Mouse (Mus musculus) limb, embryonic 12.5 days (tissue): Measurements from ENCODE around the gene Vwa1. TPM values are rescaled to one million over a fixed set of nuclear protein-coding genes. Genes with fewer than 3 reads are reported as not detected.

Experiments used
- ATAC-seq: fragments of 200-750 bp; cut with Nextera tagmentation; 2 replicates; pipeline ENCODE4 v1.8.0; 2017; ENCODE audit warnings: low read depth, moderate TSS enrichment; ENCODE audit not compliant: insufficient number of reproducible peaks, insufficient read depth, low FRiP score, low TSS enrichment
- H3K27ac ChIP-seq: fragments of 300-500 bp; sonication (generic); 2 replicates; pipeline ENCODE4 v1.5.1; 2016; ENCODE audit warnings: mild to moderate bottlenecking, moderate library complexity
- H3K27me3 ChIP-seq: fragments of 300-500 bp; sonication (generic); 2 replicates; pipeline ENCODE4 v1.6.1; 2016; ENCODE audit warnings: mild to moderate bottlenecking, moderate library complexity
- H3K36me3 ChIP-seq: fragments of 300-500 bp; sonication (generic); 2 replicates; pipeline ENCODE4 v1.6.1; 2016; ENCODE audit warnings: mild to moderate bottlenecking, moderate library complexity
- H3K4me1 ChIP-seq: fragments of 300-500 bp; sonication (generic); replicated peaks from 2 replicates; pipeline ENCODE4 v1.6.1; 2016
- H3K4me2 ChIP-seq: fragments of 300-500 bp; sonication (generic); 2 replicates; pipeline ENCODE4 v1.6.1; 2016; ENCODE audit warnings: mild to moderate bottlenecking, moderate library complexity
- H3K4me3 ChIP-seq: fragments of 300-500 bp; sonication (generic); replicated peaks from 2 replicates; pipeline ENCODE4 v1.5.1; 2016; ENCODE audit warnings: mild to moderate bottlenecking
- H3K9ac ChIP-seq: fragments of 300-500 bp; sonication (generic); replicated peaks from 2 replicates; pipeline ENCODE4 v1.6.1; 2016; ENCODE audit warnings: mild to moderate bottlenecking, moderate library complexity
- H3K9me3 ChIP-seq: fragments of 300-500 bp; sonication (generic); 2 replicates; pipeline ENCODE4 v1.6.1; 2016; ENCODE audit warnings: mild to moderate bottlenecking, moderate library complexity
- WGBS: fragments of 180-500 bp; shearing (Covaris S2); methylation state at CpG from one replicate; pipeline ENCODE4 v1.1.7; 2016; 5-methylcytosine and 5-hydroxymethylcytosine counted together
- polyA plus RNA-seq: library from polyadenylated mRNA; unstranded; fragments of >200 nt; fragmentation: Nextera tagmentation; extraction: Ambion mirVana; gene quantifications from 2 replicates; pipeline ENCODE4 v1.2.1, GENCODE M21; 2016

The Vwa1 gene
- polyA plus RNA-seq, 1 experiment from 2014 or later = 8.3 TPM

DNA sequence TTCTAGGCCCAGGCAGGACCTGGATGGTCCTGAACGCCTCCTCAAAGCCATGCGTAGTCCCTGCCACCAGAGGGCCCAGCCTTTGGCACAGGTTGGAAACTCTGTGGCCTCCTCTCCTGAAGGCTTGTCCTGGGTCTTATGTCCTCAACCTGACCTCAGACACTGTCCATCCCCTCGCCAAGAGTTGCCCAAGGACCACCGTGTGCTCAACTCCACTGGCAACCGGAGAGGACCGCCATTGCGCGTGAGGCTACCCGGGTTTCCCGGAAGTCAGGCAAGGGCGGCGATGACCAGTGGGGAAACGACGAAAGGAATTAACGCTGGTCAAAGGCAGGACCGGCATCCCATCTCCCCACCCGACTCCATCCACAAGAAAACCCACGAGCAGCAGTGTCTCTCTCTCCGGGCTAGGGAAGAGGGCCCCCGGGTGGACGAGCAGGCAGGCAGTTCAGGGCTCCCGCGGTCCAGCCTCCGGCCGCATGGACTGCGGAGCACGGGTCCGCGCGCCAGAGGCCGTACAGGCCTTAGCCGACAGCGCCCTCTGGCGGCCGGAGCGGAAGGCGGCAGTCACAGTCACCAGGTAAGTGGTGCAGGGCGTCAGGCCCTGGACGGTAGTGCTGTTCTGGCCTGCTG lies 4.5 kb downstream of the Vwa1 start:
- H3K27me3 ChIP-seq = peaks cover 32% of the 10 kb centered on the region
- WGBS = 1% methylated on average over 39 of the region's 39 CpGs
- no peaks in the 10 kb centered on the region for H3K9me3 ChIP-seq
- peak overlapping the region; percentile 80 for H3K4me2 ChIP-seq
- H3K36me3 ChIP-seq = no peaks in the 10 kb centered on the region
- peak; percentile 83 for ATAC-seq
- peak overlapping the region; percentile 80 for H3K27ac ChIP-seq
- H3K4me1 ChIP-seq = peaks cover 27% of the 10 kb centered on the region
- H3K9ac ChIP-seq = peak overlapping the region; percentile 75
- peak overlapping the region; percentile 58 for H3K4me3 ChIP-seq

DNA sequence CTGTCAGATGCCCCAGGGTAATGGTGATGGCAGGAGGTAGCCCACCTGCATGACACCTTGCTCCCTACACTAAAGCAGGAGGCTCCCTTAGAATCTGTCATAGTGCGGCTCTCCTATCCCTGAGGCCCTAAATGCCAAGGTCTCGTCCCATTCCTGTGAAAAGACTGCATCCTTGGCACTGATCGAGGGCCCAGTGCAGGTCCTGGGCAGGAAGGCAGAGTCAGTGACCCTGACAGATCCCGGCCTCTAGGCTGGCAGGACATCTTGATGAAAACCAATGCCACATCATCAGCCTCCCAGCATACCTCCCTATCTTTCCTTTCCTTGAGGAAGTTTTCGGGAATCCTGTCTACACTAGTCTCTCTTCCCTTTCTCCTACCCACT lies 5.0 kb downstream of the Vwa1 start:
- peak overlapping the region; percentile 80 for H3K4me2 ChIP-seq
- no peak for ATAC-seq

DNA sequence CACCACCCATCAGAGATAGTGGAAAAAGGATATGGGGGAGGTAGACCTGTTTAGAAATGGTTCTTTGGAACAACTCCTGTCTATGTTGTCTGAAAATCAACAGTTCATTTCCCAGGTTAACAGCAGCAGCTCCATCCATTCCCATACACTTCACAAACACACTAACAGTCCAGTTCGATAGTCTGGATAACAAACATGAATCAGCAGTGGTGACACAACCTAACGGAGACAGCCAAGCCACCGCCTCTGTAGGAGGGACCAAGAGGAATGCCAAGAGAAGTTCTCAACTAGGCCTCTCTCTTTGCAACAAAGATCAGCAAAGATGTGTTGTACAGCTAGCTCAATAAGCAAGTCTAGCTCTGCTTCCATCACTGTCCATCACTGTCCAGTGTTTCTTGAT lies 12.1 kb downstream of the Vwa1 start:
- Histone ChIP-seq H3K27ac (no peak overlapping the region), H3K9ac (no peak overlapping the region), H3K4me1 (peaks cover 27% of the 10 kb centered on the region), H3K27me3 (no peaks in the 10 kb centered on the region), H3K4me3 (no peak overlapping the region), H3K4me2 (0 out of 2 replicates have a peak overlapping the region, but pooled peaks have one; percentile 97), H3K36me3 (peaks cover 8% of the 10 kb centered on the region), H3K9me3 (no peaks in the 10 kb centered on the region)
- 90% methylated on average over 3 of the region's 3 CpGs for WGBS
- no peak for ATAC-seq

More for the DNA sequence above, 5.0 kb downstream of the Vwa1 start:
- Histone ChIP-seq H3K4me3 (peak overlapping the region; percentile 58), H3K4me1 (peaks cover 22% of the 10 kb centered on the region), H3K9ac (peak overlapping the region; percentile 75), H3K27me3 (peaks cover 30% of the 10 kb centered on the region), H3K36me3 (no peaks in the 10 kb centered on the region), H3K27ac (peak overlapping the region; percentile 80; the same call in 1 of the 2 replicates), H3K9me3 (no peaks in the 10 kb centered on the region)
- WGBS = 67% methylated on average over 5 of the region's 5 CpGs

DNA sequence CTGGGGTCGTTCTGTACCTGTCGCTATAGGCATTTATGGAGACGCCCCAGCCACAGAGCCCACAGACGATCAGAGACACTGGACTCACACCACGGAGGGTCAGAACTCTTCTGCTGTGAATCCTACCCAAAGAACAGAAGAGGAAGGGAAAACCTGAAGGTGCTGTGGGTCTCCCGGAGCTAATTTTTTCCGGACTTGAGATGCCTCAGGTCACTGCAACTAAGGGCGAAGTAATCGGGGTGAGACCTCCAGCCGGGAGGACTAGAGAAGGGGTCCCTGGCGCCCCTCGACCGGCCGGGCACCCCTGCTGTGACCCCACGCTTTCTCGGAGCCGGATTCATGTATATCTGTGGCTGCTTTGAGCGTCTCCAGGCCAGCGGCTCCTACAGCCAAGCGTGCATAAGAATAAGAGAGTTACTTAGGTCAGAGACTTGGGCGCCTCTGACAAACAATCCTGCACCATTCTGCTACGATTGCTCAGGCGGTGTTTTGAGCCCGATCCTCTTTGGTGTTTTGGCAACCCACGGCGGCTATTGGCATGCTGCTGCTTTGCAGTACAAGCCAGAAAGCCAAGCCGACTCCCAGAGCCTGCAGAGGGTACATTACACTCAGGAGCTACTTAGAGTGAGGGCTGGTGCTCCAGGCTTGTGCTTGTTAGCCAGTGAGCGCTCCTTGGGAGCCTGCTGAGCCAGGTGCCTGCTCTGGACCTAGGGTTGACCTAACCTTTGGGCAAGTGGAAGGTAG lies 13.0 kb downstream of the Vwa1 start:
- peak; percentile 12; the same call in 1 of the 2 replicates for ATAC-seq
- WGBS = 3% methylated on average over 28 of the region's 28 CpGs
- Histone ChIP-seq H3K4me1 (peaks cover 27% of the 10 kb centered on the region), H3K27me3 (no peaks in the 10 kb centered on the region), H3K27ac (peak overlapping the region; percentile 64), H3K9me3 (no peaks in the 10 kb centered on the region), H3K36me3 (peaks cover 16% of the 10 kb centered on the region), H3K4me3 (peak overlapping the region; percentile 89), H3K9ac (peak overlapping the region; percentile 82), H3K4me2 (peak overlapping the region; percentile 97)

DNA sequence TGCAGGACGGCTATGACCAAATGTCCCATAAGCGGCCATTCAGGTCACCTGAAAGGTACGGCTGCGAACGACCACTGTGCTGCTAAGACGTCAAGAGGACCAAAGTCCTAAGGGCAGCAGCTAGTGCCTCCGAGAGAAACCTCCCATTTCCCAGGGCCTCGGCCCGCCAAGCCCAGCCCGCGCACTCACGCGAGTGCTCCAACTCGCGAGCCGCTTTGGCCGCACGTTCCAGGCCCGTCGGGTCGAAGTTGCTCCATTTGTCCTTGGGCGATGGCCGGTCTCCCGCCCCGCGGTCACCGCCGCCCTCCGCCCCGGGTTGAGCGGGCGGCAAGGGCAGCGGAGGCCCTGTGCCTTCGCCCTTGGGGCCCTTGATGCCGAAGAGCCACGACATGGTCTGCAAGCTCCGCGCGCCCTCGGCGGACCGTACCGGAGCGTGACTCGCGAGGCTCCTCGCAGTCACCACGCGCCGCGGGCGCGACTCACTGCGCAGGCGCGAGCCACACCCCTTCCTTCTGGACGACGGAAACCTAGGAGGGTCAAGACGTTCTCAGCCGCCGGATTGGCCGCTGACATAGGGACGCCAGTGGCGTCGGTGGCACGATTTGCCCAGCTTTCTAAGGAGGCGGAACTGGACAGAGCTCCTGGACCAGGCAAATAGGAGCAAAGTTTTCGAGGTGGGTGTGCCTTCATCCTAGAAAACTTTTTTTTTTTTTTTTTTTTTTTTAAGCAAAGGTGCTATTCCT lies 13.7 kb downstream of the Vwa1 start, which contains the start of gene Atad3a:
Gene Atad3a, minus strand, starts transcription at position 481 of the 743 bp plus-strand sequence.
- ATAC-seq = peak; percentile 93
- under 1% methylated on average over 68 of the region's 68 CpGs for WGBS
- no peaks in the 10 kb centered on the region for H3K27me3 ChIP-seq
- peak within 1 kb of the TSS; percentile 64 for H3K27ac ChIP-seq
- peak within 1 kb of the TSS; percentile 82 for H3K9ac ChIP-seq
- H3K9me3 ChIP-seq = no peaks in the 10 kb centered on the region
- H3K4me2 ChIP-seq = peak within 1 kb of the TSS; percentile 97
- H3K4me3 ChIP-seq = peak within 1 kb of the TSS; percentile 89
- peaks cover 27% of the 10 kb centered on the region for H3K4me1 ChIP-seq
- peaks cover 23% of the 10 kb centered on the region for H3K36me3 ChIP-seq

DNA sequence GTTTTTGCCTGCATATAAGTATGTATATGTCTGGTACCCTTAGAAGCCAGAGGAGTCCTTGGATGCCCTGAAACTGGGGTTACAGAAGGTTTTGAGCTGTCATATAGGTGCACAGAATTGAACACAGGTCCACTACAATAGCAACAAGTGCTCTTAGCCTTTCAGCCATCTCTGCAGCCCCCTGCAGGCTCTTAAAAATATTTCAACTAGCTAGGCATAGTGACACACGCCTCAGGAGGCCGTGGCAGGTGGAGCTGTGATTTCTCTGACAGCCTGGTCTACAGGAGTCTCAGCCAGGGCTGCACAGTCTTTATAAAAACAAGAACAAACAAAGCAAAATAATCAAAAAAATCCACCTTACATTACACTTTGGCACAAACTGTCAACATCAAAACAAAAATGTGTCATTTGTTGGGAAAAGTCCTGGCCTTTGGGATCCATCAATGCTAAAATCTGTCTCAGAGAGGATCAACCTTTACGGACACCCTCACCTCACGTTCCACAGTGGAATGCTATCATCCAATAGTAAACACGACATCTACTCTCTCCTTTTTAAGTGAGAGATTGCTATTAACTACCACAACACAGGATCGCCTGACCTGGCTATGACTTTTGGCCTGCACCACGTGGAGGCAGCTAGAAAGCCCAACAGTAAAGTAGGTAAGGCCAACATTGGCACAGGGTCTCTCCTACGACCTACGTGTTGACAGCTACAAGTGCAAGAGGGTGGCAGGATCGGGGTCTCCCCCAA lies 14.5 kb downstream of the Vwa1 start:
- H3K27ac ChIP-seq = no peak overlapping the region

DNA sequence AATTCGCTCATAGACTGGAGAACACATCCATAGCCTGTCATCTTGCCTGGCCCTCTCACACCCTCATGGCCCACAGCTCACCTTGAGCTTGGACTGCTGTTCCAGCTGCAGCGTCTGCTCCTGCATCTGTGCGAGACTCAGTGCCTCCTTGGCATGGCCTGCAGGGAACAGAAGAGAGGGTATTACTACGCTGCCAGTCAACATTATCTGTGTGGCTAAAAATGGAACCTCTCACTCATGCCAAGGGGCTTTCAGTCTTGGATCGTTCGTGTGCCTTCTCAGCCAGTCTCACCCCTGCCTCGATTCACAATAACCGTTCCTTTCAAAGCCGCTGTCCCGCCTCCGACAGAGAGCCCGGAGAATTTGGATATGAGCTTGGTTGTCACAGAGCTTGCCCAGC lies 17.5 kb downstream of the Vwa1 start:
- ATAC-seq = no peak
- Histone ChIP-seq H3K4me3 (no peak overlapping the region), H3K9me3 (no peaks in the 10 kb centered on the region), H3K36me3 (peaks cover 58% of the 10 kb centered on the region), H3K27me3 (no peaks in the 10 kb centered on the region), H3K9ac (no peak overlapping the region), H3K4me2 (no peak overlapping the region), H3K4me1 (peaks cover 26% of the 10 kb centered on the region), H3K27ac (no peak overlapping the region)
- 95% methylated on average over 12 of the region's 12 CpGs for WGBS

More for the DNA sequence above, 14.5 kb downstream of the Vwa1 start:
- no peak; the same call in 1 of the 2 replicates for ATAC-seq
- Histone ChIP-seq H3K9me3 (no peaks in the 10 kb centered on the region), H3K4me2 (peak overlapping the region; percentile 97), H3K4me3 (peak overlapping the region; percentile 89), H3K36me3 (peaks cover 31% of the 10 kb centered on the region), H3K4me1 (peaks cover 27% of the 10 kb centered on the region), H3K9ac (peak overlapping the region; percentile 76), H3K27me3 (no peaks in the 10 kb centered on the region)
- WGBS = 3% methylated on average over 10 of the region's 10 CpGs

DNA sequence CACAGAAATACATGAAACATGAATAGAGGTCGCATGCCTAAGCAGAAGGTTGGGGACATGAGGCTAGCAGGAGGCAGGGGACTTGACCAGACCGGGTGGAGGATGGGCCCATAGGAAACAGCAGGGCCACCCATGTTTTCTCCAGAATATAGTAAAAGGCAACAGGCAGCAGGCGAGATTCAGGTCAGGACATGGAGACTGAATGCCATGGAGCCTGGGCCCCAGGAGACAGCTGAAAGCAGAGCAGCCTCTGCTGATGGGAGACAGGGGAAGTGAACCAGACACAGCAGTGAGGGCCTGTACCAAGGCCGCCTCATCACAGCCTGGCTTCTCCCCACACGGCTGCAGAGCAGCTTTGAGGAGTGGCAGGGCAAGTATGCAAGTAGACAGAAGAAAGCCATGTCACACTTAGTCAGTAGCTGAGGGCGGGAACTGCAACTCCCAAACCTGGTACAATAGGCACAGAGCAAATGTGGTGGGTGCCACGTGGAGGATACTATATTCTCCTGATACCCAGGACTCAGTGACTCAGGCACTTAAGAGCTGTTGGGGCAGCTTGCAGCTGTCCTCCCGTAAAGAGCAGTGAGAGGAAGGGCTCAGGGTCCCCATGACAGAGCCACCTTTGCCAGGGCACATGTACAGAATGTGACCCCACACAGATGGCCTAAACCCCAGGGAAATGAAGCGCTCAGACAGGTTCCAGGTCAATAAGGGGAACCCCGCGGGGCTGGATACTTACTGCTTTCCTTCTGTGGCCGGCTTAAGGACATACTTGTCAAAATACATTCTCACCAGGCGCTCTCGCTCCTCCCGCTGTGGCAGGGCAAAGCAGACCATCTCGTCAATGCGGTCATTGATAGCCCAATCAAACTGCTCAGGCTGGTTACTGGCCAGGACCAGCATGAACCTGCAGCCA lies 27.7 kb downstream of the Vwa1 start:
- no peak for ATAC-seq
- Histone ChIP-seq H3K9me3 (no peaks in the 10 kb centered on the region), H3K4me3 (no peak overlapping the region), H3K4me1 (no peaks in the 10 kb centered on the region), H3K4me2 (no peak overlapping the region), H3K27ac (no peak overlapping the region), H3K27me3 (no peaks in the 10 kb centered on the region), H3K36me3 (peaks cover 99% of the 10 kb centered on the region), H3K9ac (no peak overlapping the region)
- 90% methylated on average over 17 of the region's 17 CpGs for WGBS

DNA sequence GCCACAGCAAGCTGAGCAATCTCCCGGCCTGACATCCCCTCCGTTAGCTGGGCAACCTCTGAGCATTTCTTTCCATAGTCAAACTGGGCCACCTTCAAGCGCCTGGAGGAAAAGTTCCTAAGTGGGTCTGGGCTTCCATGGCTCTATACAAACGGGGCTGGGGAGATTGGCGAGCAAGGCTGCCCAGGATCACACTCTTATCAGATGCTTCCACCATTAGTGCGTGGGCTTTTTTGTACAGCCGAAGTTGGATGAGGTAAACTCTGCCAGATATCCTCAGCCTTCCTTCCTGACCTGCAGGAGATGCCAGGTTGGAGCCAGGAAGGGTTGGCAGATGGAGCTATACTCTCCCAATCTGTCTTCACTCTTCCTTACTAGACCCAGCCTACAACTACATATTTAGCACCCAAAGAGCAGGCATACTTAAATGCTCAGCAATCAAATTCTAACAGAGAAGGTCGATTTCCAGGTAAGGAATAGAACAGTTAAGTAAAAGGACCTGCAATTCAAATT lies 28.4 kb downstream of the Vwa1 start:
- Histone ChIP-seq H3K27ac (no peak overlapping the region), H3K36me3 (peaks cover 99% of the 10 kb centered on the region), H3K27me3 (no peaks in the 10 kb centered on the region), H3K4me2 (no peak overlapping the region), H3K9me3 (no peaks in the 10 kb centered on the region), H3K4me1 (no peaks in the 10 kb centered on the region), H3K4me3 (no peak overlapping the region), H3K9ac (no peak overlapping the region)
- 89% methylated on average over 8 of the region's 8 CpGs for WGBS
- no peak for ATAC-seq

DNA sequence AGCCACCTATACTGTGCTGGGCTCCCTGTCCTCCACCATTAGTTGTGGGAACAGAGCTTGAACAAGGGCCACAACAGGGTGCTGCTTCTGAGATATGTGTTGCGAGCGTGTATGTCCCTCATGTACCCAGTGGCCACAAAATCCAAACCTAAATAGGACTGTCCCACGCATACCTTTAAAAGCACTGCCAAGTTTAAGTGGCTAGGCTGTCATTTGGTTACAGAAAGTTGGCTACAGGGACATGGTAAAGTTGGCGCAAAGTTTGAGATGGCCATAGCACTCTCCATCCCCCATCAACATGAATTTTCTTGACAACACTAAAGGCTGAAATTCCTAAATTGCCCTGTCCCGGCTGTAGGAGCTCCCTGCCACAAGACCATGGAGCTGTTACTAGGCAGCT lies 29.4 kb downstream of the Vwa1 start:
- Histone ChIP-seq H3K27ac (no peak overlapping the region), H3K9ac (0 out of 2 replicates have a peak overlapping the region, but pooled peaks have one; percentile 12), H3K9me3 (no peaks in the 10 kb centered on the region), H3K4me1 (no peaks in the 10 kb centered on the region), H3K27me3 (no peaks in the 10 kb centered on the region), H3K36me3 (peaks cover 99% of the 10 kb centered on the region), H3K4me3 (no peak overlapping the region), H3K4me2 (no peak overlapping the region)
- no peak for ATAC-seq
- whole genome bisulfite sequencing = 89% methylated on average over 5 of the region's 5 CpGs
